Mouse (Mus musculus): ENCODE results near the gene Tnxb.

Tnxb gene

GRCm38 (mm10) chr17:34680191-34680590 lies 9.9 kb downstream of the Tnxb start:
- in situ Hi-C loops (cut with MboI; ENCODE audit: unreplicated experiment in 2 of 2): no loop called here

GRCm38 (mm10) chr17:34680621-34681020 lies 10.3 kb downstream of the Tnxb start:
- in situ Hi-C loops (cut with MboI; ENCODE audit: unreplicated experiment in 2 of 2): no loop called here

GRCm38 (mm10) chr17:34681132-34681571 lies 10.8 kb downstream of the Tnxb start:
- in situ Hi-C loops (cut with MboI; ENCODE audit: unreplicated experiment in 2 of 2): no loop called here

- in situ Hi-C loops (cut with MboI; ENCODE audit: unreplicated experiment in 2 of 2): no loop called here
These were observed 11.7 kb downstream of the Tnxb start for GRCm38 (mm10) chr17:34681881-34682536.

GRCm38 (mm10) chr17:34683179-34683578 lies 12.8 kb downstream of the Tnxb start:
- in situ Hi-C loops (cut with MboI; ENCODE audit: unreplicated experiment in 2 of 2): no loop called here

- in situ Hi-C loops (cut with MboI; ENCODE audit: unreplicated experiment in 2 of 2): no loop called here
These were observed 13.4 kb downstream of the Tnxb start for GRCm38 (mm10) chr17:34683686-34684220.

- in situ Hi-C loops (cut with MboI; ENCODE audit: unreplicated experiment in 2 of 2): no loop called here
These were observed 14.0 kb downstream of the Tnxb start for GRCm38 (mm10) chr17:34684253-34684893.

GRCm38 (mm10) chr17:34685120-34686110 lies 15.1 kb downstream of the Tnxb start:
- in situ Hi-C loops (cut with MboI; ENCODE audit: unreplicated experiment in 2 of 2): no loop called here

- in situ Hi-C loops (cut with MboI; ENCODE audit: unreplicated experiment in 2 of 2): no loop called here
These were observed 18.6 kb downstream of the Tnxb start for GRCm38 (mm10) chr17:34688889-34689288.

- in situ Hi-C loops (cut with MboI; ENCODE audit: unreplicated experiment in 2 of 2): no loop called here
These were observed 20.1 kb downstream of the Tnxb start for GRCm38 (mm10) chr17:34690458-34690857.

GRCm38 (mm10) chr17:34692906-34693305 lies 22.6 kb downstream of the Tnxb start:
- in situ Hi-C loops (cut with MboI; ENCODE audit: unreplicated experiment in 2 of 2): no loop called here

- in situ Hi-C loops (cut with MboI; ENCODE audit: unreplicated experiment in 2 of 2): loop anchor here in 1 of 2 experiments (25.0 kb wide), 1 partner anchor 262 kb away; no protein-coding TSS in a partner anchor
These were observed 29.5 kb downstream of the Tnxb start for GRCm38 (mm10) chr17:34699575-34700408.

- in situ Hi-C loops (cut with MboI; ENCODE audit: unreplicated experiment in 2 of 2): loop anchor here in 1 of 2 experiments (25.0 kb wide), 1 partner anchor 263 kb away; no protein-coding TSS in a partner anchor
These were observed 30.3 kb downstream of the Tnxb start for GRCm38 (mm10) chr17:34700671-34701071.

- in situ Hi-C loops (cut with MboI; ENCODE audit: unreplicated experiment in 2 of 2): loop anchor here in 1 of 2 experiments (25.0 kb wide), 1 partner anchor 269 kb away; no protein-coding TSS in a partner anchor
These were observed 36.1 kb downstream of the Tnxb start for GRCm38 (mm10) chr17:34706476-34706875.

- in situ Hi-C loops (cut with MboI; ENCODE audit: unreplicated experiment in 2 of 2): loop anchor here in 1 of 2 experiments (5.0 to 25.0 kb wide), 2 partner anchors 86 to 276 kb away; partner anchors contain the start of genes Ppt2 and Prrt1
These were observed 42.6 kb downstream of the Tnxb start for GRCm38 (mm10) chr17:34712951-34713350.

GRCm38 (mm10) chr17:34714181-34714907 lies 44.0 kb downstream of the Tnxb start:
- in situ Hi-C loops (cut with MboI; ENCODE audit: unreplicated experiment in 2 of 2): loop anchor here in 1 of 2 experiments (5.0 to 25.0 kb wide), 2 partner anchors 87 to 277 kb away; partner anchors contain the start of genes Ppt2 and Prrt1

GRCm38 (mm10) chr17:34714908-34715445 lies 44.6 kb downstream of the Tnxb start:
- in situ Hi-C loops (cut with MboI; ENCODE audit: unreplicated experiment in 2 of 2): loop anchor here in 1 of 2 experiments (5.0 to 25.0 kb wide), 2 partner anchors 88 to 278 kb away; partner anchors contain the start of genes Ppt2 and Prrt1

- in situ Hi-C loops (cut with MboI; ENCODE audit: unreplicated experiment in 2 of 2): loop anchor here in 1 of 2 experiments (25.0 kb wide), 1 partner anchor 278 kb away; no protein-coding TSS in a partner anchor
These were observed 45.1 kb downstream of the Tnxb start for GRCm38 (mm10) chr17:34715451-34715850.

All from v-Abl transformed pro-B cells (cell line).